Mouse (Mus musculus) liver, postnatal 0 days (tissue): Measurements from ENCODE around the gene Slc25a38.

Source experiments
- CTCF ChIP-seq: sonication (generic); IDR thresholded peaks from 2 replicates; pipeline ENCODE4 v1.5.1; 2016; ENCODE audit warnings: antibody characterized with exemption, low read depth
- EP300 ChIP-seq: IDR thresholded peaks from 2 replicates; pipeline ENCODE4 v1.6.1; 2016; ENCODE audit warnings: antibody characterized with exemption, low read depth, mild to moderate bottlenecking

GRCm38 (mm10) chr9:120089125-120089524 is 21.0 kb upstream of the Slc25a38 start:
- TF ChIP-seq EP300 (no peak), CTCF (0 out of 2 replicates have a peak, but pooled peaks have one; percentile 10)
